Mouse (Mus musculus) MEL (cell line): ENCODE results near the gene Cep170b. TPM values are rescaled to one million over a fixed set of nuclear protein-coding genes. Genes with fewer than 3 reads are reported as not detected.

Experiments used
- DNase-seq: peaks from one replicate; pipeline ENCODE4 v3.0.0; 2011; ENCODE audit warnings: low read depth, low spot score
- H3K27ac ChIP-seq: 2 replicates; pipeline ENCODE4 v1.5.1; 2012; ENCODE audit warnings: low read depth, mild to moderate bottlenecking, control low read depth, low read length, moderate library complexity; ENCODE audit not compliant: control insufficient read depth
- H3K27me3 ChIP-seq, 2 experiments: fragments of 150-350 bp in 1 of 2; sonication (generic) in 1 of 2; 2 replicates each; pipeline ENCODE4 v1.6.1; 2012; ENCODE audit warnings: low read length in 2 of 2, mild to moderate bottlenecking in 2 of 2, improper control_type of control experiment in 1 of 2, moderate library complexity in 1 of 2; ENCODE audit not compliant: insufficient read depth in 2 of 2, control insufficient read depth in 1 of 2
- H3K36me3 ChIP-seq, 2 experiments: 2 replicates each; pipeline ENCODE4 v1.6.1; 2012 to 2014; ENCODE audit warnings: low read length in 2 of 2, improper control_type of control experiment in 1 of 2, inconsistent platforms in 1 of 2, mild to moderate bottlenecking in 1 of 2; ENCODE audit not compliant: insufficient read depth in 2 of 2, control insufficient read depth in 1 of 2
- H3K4me1 ChIP-seq, 2 experiments: fragments of 150-350 bp in 1 of 2; sonication (generic) in 1 of 2; 2 replicates each; pipeline ENCODE4 v1.6.1; 2012; ENCODE audit warnings: low read length in 2 of 2, improper control_type of control experiment in 1 of 2, mild to moderate bottlenecking in 1 of 2; ENCODE audit not compliant: insufficient read depth in 2 of 2, control insufficient read depth in 1 of 2
- H3K4me3 ChIP-seq, 2 experiments: fragments of 150-350 bp in 1 of 2; sonication (generic) in 1 of 2; 2 replicates each; pipeline ENCODE4 v1.5.1; 2012; ENCODE audit warnings: low read depth in 2 of 2, low read length in 2 of 2, mild to moderate bottlenecking in 2 of 2, moderate library complexity in 2 of 2, control low read depth in 1 of 2, improper control_type of control experiment in 1 of 2; ENCODE audit not compliant: control insufficient read depth in 1 of 2, insufficient read depth in 1 of 2
- H3K79me2 ChIP-seq: 2 replicates; pipeline ENCODE4 v1.6.1; 2012; ENCODE audit warnings: mild to moderate bottlenecking, low read length, moderate library complexity; ENCODE audit not compliant: control insufficient read depth, poor library complexity, insufficient read depth
- H3K9ac ChIP-seq: 2 replicates; pipeline ENCODE4 v1.6.1; 2012; ENCODE audit warnings: low read depth, mild to moderate bottlenecking, control low read depth, low read length, moderate library complexity; ENCODE audit not compliant: control insufficient read depth, poor library complexity, severe bottlenecking
- H3K9me3 ChIP-seq: fragments of 150-350 bp; sonication (generic); replicated peaks from 2 replicates; pipeline ENCODE4 v1.6.1; 2012; ENCODE audit warnings: mild to moderate bottlenecking, low read length, improper control_type of control experiment, moderate library complexity; ENCODE audit not compliant: insufficient read depth
- E2F4 ChIP-seq: IDR thresholded peaks from 2 replicates; pipeline ENCODE4 v1.6.1; 2011; ENCODE audit warnings: low read depth, low read length, improper control_type of control experiment, borderline replicate concordance
- ELF1 ChIP-seq: IDR thresholded peaks from 2 replicates; pipeline ENCODE4 v1.6.1; 2014; ENCODE audit warnings: low read depth, mild to moderate bottlenecking, inconsistent platforms, low read length, improper control_type of control experiment, moderate library complexity
- ETS1 ChIP-seq: IDR thresholded peaks from 2 replicates; pipeline ENCODE4 v1.6.1; 2012; ENCODE audit warnings: low read depth, mild to moderate bottlenecking, inconsistent platforms, low read length, improper control_type of control experiment, moderate library complexity
- GABPA ChIP-seq: IDR thresholded peaks from 2 replicates; pipeline ENCODE4 v1.6.1; 2012; ENCODE audit warnings: low read depth, mild to moderate bottlenecking, inconsistent platforms, low read length, improper control_type of control experiment, moderate library complexity
- GATA1 ChIP-seq: IDR thresholded peaks from 2 replicates; pipeline ENCODE4 v1.6.1; 2011; ENCODE audit warnings: low read depth, low read length, improper control_type of control experiment
- JUND ChIP-seq: IDR thresholded peaks from 2 replicates; pipeline ENCODE4 v1.6.1; 2011; ENCODE audit warnings: low read depth, mild to moderate bottlenecking, improper control_type of control experiment, low read length
- KAT2A ChIP-seq: conservative IDR thresholded peaks from 2 replicates; pipeline ENCODE4 v1.6.1; 2012; ENCODE audit warnings: low read depth, low read length, improper control_type of control experiment, inconsistent platforms
- MAX ChIP-seq: IDR thresholded peaks from 2 replicates; pipeline ENCODE4 v1.6.1; 2011; ENCODE audit warnings: low read length, improper control_type of control experiment
- MXI1 ChIP-seq: IDR thresholded peaks from 2 replicates; pipeline ENCODE4 v1.6.1; 2011; ENCODE audit warnings: mild to moderate bottlenecking, low read depth, low read length, improper control_type of control experiment
- NRF1 ChIP-seq: IDR thresholded peaks from 2 replicates; pipeline ENCODE4 v1.6.1; 2014; ENCODE audit warnings: low read depth, mild to moderate bottlenecking, inconsistent platforms, low read length, improper control_type of control experiment, moderate library complexity; ENCODE audit not compliant: poor library complexity, insufficient read depth, severe bottlenecking
- POLR2AphosphoS5 ChIP-seq: IDR thresholded peaks from 2 replicates; pipeline ENCODE4 v1.6.1; 2012; ENCODE audit warnings: low read depth, borderline replicate concordance, mild to moderate bottlenecking, inconsistent platforms, low read length, moderate library complexity, mixed read lengths
- RAD21 ChIP-seq: IDR thresholded peaks from 2 replicates; pipeline ENCODE4 v1.6.1; 2011; ENCODE audit warnings: mild to moderate bottlenecking, low read depth, low read length, improper control_type of control experiment
- RCOR1 ChIP-seq: IDR thresholded peaks from 2 replicates; pipeline ENCODE4 v1.6.1; 2012; ENCODE audit warnings: low read depth, mild to moderate bottlenecking, inconsistent platforms, low read length, improper control_type of control experiment
- SIN3A ChIP-seq: IDR thresholded peaks from 2 replicates; pipeline ENCODE4 v1.6.1; 2012; ENCODE audit warnings: low read length, improper control_type of control experiment, inconsistent platforms
- SMC3 ChIP-seq: IDR thresholded peaks from 2 replicates; pipeline ENCODE4 v1.6.1; 2011; ENCODE audit warnings: low read depth, low read length, improper control_type of control experiment
- TAL1 ChIP-seq: IDR thresholded peaks from 2 replicates; pipeline ENCODE4 v1.6.1; 2012; ENCODE audit warnings: mild to moderate bottlenecking, inconsistent platforms, low read length, moderate library complexity, mixed read lengths
- TBP ChIP-seq: IDR thresholded peaks from 2 replicates; pipeline ENCODE4 v1.8.0; 2011; ENCODE audit warnings: low read depth, low read length, improper control_type of control experiment
- TCF12 ChIP-seq: IDR thresholded peaks from 2 replicates; pipeline ENCODE4 v1.6.1; 2014; ENCODE audit warnings: low read depth, mild to moderate bottlenecking, inconsistent platforms, low read length, improper control_type of control experiment, moderate library complexity
- ZC3H11A ChIP-seq: IDR thresholded peaks from 2 replicates; pipeline ENCODE4 v1.6.1; 2012; ENCODE audit warnings: low read depth, mild to moderate bottlenecking, inconsistent platforms, low read length, improper control_type of control experiment
- polyA plus RNA-seq, 2 experiments: library from polyadenylated mRNA; stranded (reverse) in 1 of 2; unstranded in 1 of 2; fragments of >175 nt in 1 of 2; fragments of >200 nt in 1 of 2; gene quantifications; 2 replicates each; pipeline versions ENCODE4 v1.2.1 to v1.2.4; 2012; ENCODE audit warnings: low replicate concordance in 2 of 2, low read depth in 1 of 2; ENCODE audit not compliant: insufficient read length in 2 of 2, insufficient read depth in 1 of 2, missing spikeins in 1 of 2
- total RNA-seq: library from RNA; depleted of rRNA; stranded (reverse); fragments of 300-350 nt; gene quantifications from 2 replicates; pipeline ENCODE4 v1.2.3, GENCODE M21; 2012

Gene Cep170b
- total and polyA plus RNA-seq, 3 experiments = 49.7 to 64.0 TPM; not detected in 1

DNA sequence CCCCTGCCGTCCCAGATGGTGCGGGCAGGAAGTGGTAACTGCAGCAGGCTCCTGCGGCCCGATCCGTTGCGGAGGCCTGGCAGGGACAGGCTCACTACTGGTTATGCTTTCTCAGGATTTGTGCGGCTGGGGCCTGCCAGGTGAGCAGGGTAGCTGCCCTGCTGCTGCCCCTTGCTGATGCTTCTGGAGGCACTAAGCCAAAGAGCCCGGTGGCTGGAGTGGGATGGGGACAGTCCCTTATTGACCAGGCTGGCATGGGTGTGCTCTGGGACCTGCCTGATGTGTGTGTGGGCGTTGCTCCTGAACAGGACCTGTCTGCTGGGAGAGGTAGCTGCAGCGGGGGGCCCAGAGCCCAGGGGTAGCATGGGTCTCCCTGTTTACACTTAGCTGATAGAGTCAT is 25.5 kb downstream of the Cep170b start:
- Histone ChIP-seq H3K4me3 (no peak overlapping the region), H3K4me1 (peaks cover 6 to 14% of the 10 kb centered on the region in 2 experiments; a peak in 3 of 4 replicates), H3K36me3 (peaks cover 0 to 10% of the 10 kb centered on the region in 2 experiments; a peak in 2 of 4 replicates), H3K9me3 (no peaks in the 10 kb centered on the region), H3K79me2 (no peaks in the 10 kb centered on the region; the same call in 1 of the 2 replicates), H3K27me3 (peaks cover 2% of the 10 kb centered on the region in 2 experiments; a peak in 3 of 4 replicates), H3K9ac (no peak overlapping the region), H3K27ac (no peak overlapping the region)
- TF ChIP-seq ETS1 (no peak), TCF12 (no peak), TAL1 (no peak), POLR2AphosphoS5 (no peak), ZC3H11A (no peak), KAT2A (no peak), SMC3 (no peak), RAD21 (no peak), GABPA (no peak), E2F4 (no peak), MXI1 (no peak), GATA1 (no peak), SIN3A (no peak), MAX (no peak), RCOR1 (no peak), JUND (no peak), NRF1 (no peak), ELF1 (no peak)
- no peak for DNase-seq

DNA sequence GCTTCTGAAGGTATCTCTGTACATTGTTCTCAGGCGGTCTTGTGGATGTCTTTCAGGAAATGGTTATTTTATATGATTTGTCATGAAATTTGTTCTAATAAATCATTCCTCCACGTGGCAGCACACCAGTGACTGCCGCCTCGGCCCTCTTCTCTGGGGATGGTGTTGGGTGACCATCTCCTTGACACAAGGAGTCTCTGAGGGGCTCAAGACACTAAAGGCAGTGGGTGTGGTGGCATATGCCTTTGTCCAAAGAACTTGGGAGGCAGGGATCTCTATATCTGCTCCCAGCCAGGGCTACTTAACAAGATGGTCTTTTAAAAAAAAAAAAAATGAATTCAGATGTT is 26.2 kb downstream of the Cep170b start:
- DNase-seq = no peak
- H3K27ac ChIP-seq = no peak overlapping the region
- H3K27me3 ChIP-seq = peaks cover 2 to 8% of the 10 kb centered on the region in 2 experiments
- no peak overlapping the region for H3K9ac ChIP-seq
- H3K36me3 ChIP-seq = peaks cover 0 to 10% of the 10 kb centered on the region in 2 experiments; a peak in 2 of 4 replicates
- peaks cover 6 to 14% of the 10 kb centered on the region in 2 experiments; a peak in 3 of 4 replicates for H3K4me1 ChIP-seq
- no peaks in the 10 kb centered on the region; the same call in 1 of the 2 replicates for H3K79me2 ChIP-seq
- H3K4me3 ChIP-seq = no peak overlapping the region
- no peaks in the 10 kb centered on the region for H3K9me3 ChIP-seq
- TF ChIP-seq JUND (no peak), TBP (peak; percentile 76)
